Mouse (Mus musculus) kidney, embryonic 14.5 days (tissue): Measurements from ENCODE around the gene Arhgef19. TPM values are rescaled to one million over a fixed set of nuclear protein-coding genes. Genes with fewer than 3 reads are reported as not detected.

Experiments used
- ATAC-seq: fragments of 200-750 bp; cut with Nextera tagmentation; 2 replicates; pipeline ENCODE4 v1.8.0; 2017; ENCODE audit warnings: moderate number of reproducible peaks, mild to moderate bottlenecking, moderate TSS enrichment, moderate library complexity; ENCODE audit not compliant: low FRiP score, low TSS enrichment
- H3K27ac ChIP-seq: fragments of 300-500 bp; sonication (generic); 2 replicates; pipeline ENCODE4 v1.5.1; 2014; ENCODE audit warnings: low read depth, mild to moderate bottlenecking, low read length, moderate library complexity, mixed read lengths
- H3K27me3 ChIP-seq: fragments of 300-500 bp; sonication (generic); 2 replicates; pipeline ENCODE4 v1.6.1; 2014; ENCODE audit warnings: mild to moderate bottlenecking, low read length; ENCODE audit not compliant: control insufficient read depth, insufficient read depth
- H3K36me3 ChIP-seq: fragments of 300-500 bp; sonication (generic); 2 replicates; pipeline ENCODE4 v1.6.1; 2014; ENCODE audit warnings: low read length, mixed read lengths; ENCODE audit not compliant: control insufficient read depth, insufficient read depth
- H3K4me1 ChIP-seq: fragments of 300-500 bp; sonication (generic); 2 replicates; pipeline ENCODE4 v1.6.1; 2014; ENCODE audit warnings: low read length, mixed read lengths; ENCODE audit not compliant: control insufficient read depth, insufficient read depth
- H3K4me2 ChIP-seq: fragments of 300-500 bp; sonication (generic); replicated peaks from 2 replicates; pipeline ENCODE4 v1.6.1; 2014; ENCODE audit warnings: low read depth, mild to moderate bottlenecking, low read length
- H3K4me3 ChIP-seq: fragments of 300-500 bp; sonication (generic); 2 replicates; pipeline ENCODE4 v1.5.1; 2014; ENCODE audit warnings: mild to moderate bottlenecking, low read length
- H3K9ac ChIP-seq: fragments of 300-500 bp; sonication (generic); 2 replicates; pipeline ENCODE4 v1.6.1; 2014; ENCODE audit warnings: low read depth, mild to moderate bottlenecking, low read length, moderate library complexity
- H3K9me3 ChIP-seq: fragments of 300-500 bp; sonication (generic); 2 replicates; pipeline ENCODE4 v1.6.1; 2016; ENCODE audit warnings: low read length; ENCODE audit not compliant: control insufficient read depth
- WGBS: fragments of 180-500 bp; shearing (Covaris S2); extraction: QIAGEN DNeasy Blood & Tissue Kit; methylation state at CpG from one replicate; pipeline ENCODE4 v1.1.7; 2014; 5-methylcytosine and 5-hydroxymethylcytosine counted together
- polyA plus RNA-seq: library from polyadenylated mRNA; unstranded; fragments of >200 nt; fragmentation: Nextera tagmentation; extraction: Ambion mirVana; gene quantifications from 2 replicates; pipeline ENCODE4 v1.2.1, GENCODE M21; 2014

Gene Arhgef19
- polyA plus RNA-seq, 1 experiment from 2014 or later, result 7.4 TPM

- H3K4me2 ChIP-seq, result peak overlapping the region; percentile 41
- H3K27ac ChIP-seq, result peak overlapping the region; percentile 55; the same call in 1 of the 2 replicates
- no peaks in the 10 kb centered on the region for H3K27me3 ChIP-seq
- peak overlapping the region; percentile 25; the same call in 1 of the 2 replicates for H3K9ac ChIP-seq
- peak overlapping the region; percentile 29 for H3K4me3 ChIP-seq
- no peaks in the 10 kb centered on the region for H3K9me3 ChIP-seq
- WGBS, result 73% methylated on average over 14 of the region's 14 CpGs
- H3K4me1 ChIP-seq, result no peaks in the 10 kb centered on the region
- peak; percentile 24 for ATAC-seq
- H3K36me3 ChIP-seq, result no peaks in the 10 kb centered on the region
These were observed 28.6 kb upstream of the Arhgef19 start for GRCm38 (mm10) chr4:141210524-141211219.

GRCm38 (mm10) chr4:141211646-141212045 is 27.7 kb upstream of the Arhgef19 start:
- WGBS, result 98% methylated on average over 4 of the region's 4 CpGs

GRCm38 (mm10) chr4:141212892-141213291 is 26.4 kb upstream of the Arhgef19 start:
- Histone ChIP-seq H3K9ac (no peak overlapping the region), H3K9me3 (no peaks in the 10 kb centered on the region), H3K4me3 (no peak overlapping the region), H3K36me3 (no peaks in the 10 kb centered on the region; the same call in 1 of the 2 replicates), H3K27me3 (no peaks in the 10 kb centered on the region), H3K4me2 (peak overlapping the region; percentile 93; the same call in 1 of the 2 replicates), H3K27ac (no peak overlapping the region), H3K4me1 (no peaks in the 10 kb centered on the region)
- 92% methylated on average over 9 of the region's 9 CpGs for WGBS
- no peak for ATAC-seq

More at GRCm38 (mm10) chr4:141211646-141212045, 27.7 kb upstream of the Arhgef19 start:
- no peak overlapping the region for H3K4me2 ChIP-seq
- ATAC-seq, result no peak
- no peaks in the 10 kb centered on the region for H3K9me3 ChIP-seq
- H3K27ac ChIP-seq, result no peak overlapping the region
- no peak overlapping the region for H3K9ac ChIP-seq
- H3K27me3 ChIP-seq, result no peaks in the 10 kb centered on the region
- no peaks in the 10 kb centered on the region for H3K4me1 ChIP-seq
- no peak overlapping the region for H3K4me3 ChIP-seq
- H3K36me3 ChIP-seq, result no peaks in the 10 kb centered on the region

GRCm38 (mm10) chr4:141213342-141213741 is 26.0 kb upstream of the Arhgef19 start:
- peak overlapping the region; percentile 42; the same call in 1 of the 2 replicates for H3K9ac ChIP-seq
- peak overlapping the region; percentile 93 for H3K4me2 ChIP-seq
- peak overlapping the region; percentile 42 for H3K4me3 ChIP-seq
- H3K9me3 ChIP-seq, result no peaks in the 10 kb centered on the region
- H3K4me1 ChIP-seq, result no peaks in the 10 kb centered on the region
- 45% methylated on average over 2 of the region's 2 CpGs for WGBS
- H3K27me3 ChIP-seq, result no peaks in the 10 kb centered on the region
- peaks cover 3% of the 10 kb centered on the region; the same call in 1 of the 2 replicates for H3K36me3 ChIP-seq
- ATAC-seq, result no peak
- H3K27ac ChIP-seq, result peak overlapping the region; percentile 42; the same call in 1 of the 2 replicates

GRCm38 (mm10) chr4:141213770-141214336 is 25.4 kb upstream of the Arhgef19 start, which contains the start of gene Rsg1:
Gene Rsg1, plus strand, starts transcription at chr4:141213956.
- Histone ChIP-seq H3K27me3 (no peaks in the 10 kb centered on the region), H3K4me1 (no peaks in the 10 kb centered on the region), H3K27ac (peak within 1 kb of the TSS; percentile 42; the same call in 1 of the 2 replicates), H3K9me3 (no peaks in the 10 kb centered on the region), H3K4me2 (peak within 1 kb of the TSS; percentile 93), H3K4me3 (peak within 1 kb of the TSS; percentile 42), H3K36me3 (peaks cover 6% of the 10 kb centered on the region; the same call in 1 of the 2 replicates), H3K9ac (peak within 1 kb of the TSS; percentile 60)
- under 1% methylated on average over 24 of the region's 24 CpGs for WGBS
- peak; percentile 76 for ATAC-seq

GRCm38 (mm10) chr4:141214337-141214851 is 24.9 kb upstream of the Arhgef19 start:
- Histone ChIP-seq H3K4me1 (no peaks in the 10 kb centered on the region), H3K4me3 (peak overlapping the region; percentile 42), H3K27me3 (no peaks in the 10 kb centered on the region), H3K9me3 (no peaks in the 10 kb centered on the region), H3K36me3 (peaks cover 6% of the 10 kb centered on the region; the same call in 1 of the 2 replicates), H3K4me2 (peak overlapping the region; percentile 93), H3K27ac (no peak overlapping the region), H3K9ac (peak overlapping the region; percentile 60)
- WGBS, result 2% methylated on average over 16 of the region's 16 CpGs
- peak; percentile 55; the same call in 1 of the 2 replicates for ATAC-seq

GRCm38 (mm10) chr4:141219583-141220213 is 19.6 kb upstream of the Arhgef19 start:
- Histone ChIP-seq H3K36me3 (peaks cover 11% of the 10 kb centered on the region; the same call in 1 of the 2 replicates), H3K4me1 (no peaks in the 10 kb centered on the region), H3K9ac (no peak overlapping the region), H3K27ac (no peak overlapping the region), H3K9me3 (no peaks in the 10 kb centered on the region), H3K27me3 (no peaks in the 10 kb centered on the region), H3K4me2 (no peak overlapping the region), H3K4me3 (no peak overlapping the region)
- ATAC-seq, result no peak
- 94% methylated on average over 20 of the region's 20 CpGs for WGBS

- 76% methylated on average over 2 of the region's 2 CpGs for WGBS
- Histone ChIP-seq H3K4me2 (no peak overlapping the region), H3K9ac (no peak overlapping the region), H3K36me3 (peaks cover 11% of the 10 kb centered on the region; the same call in 1 of the 2 replicates), H3K4me1 (no peaks in the 10 kb centered on the region), H3K27ac (no peak overlapping the region), H3K27me3 (no peaks in the 10 kb centered on the region), H3K9me3 (no peaks in the 10 kb centered on the region), H3K4me3 (no peak overlapping the region)
- no peak for ATAC-seq
These were observed 17.5 kb upstream of the Arhgef19 start for GRCm38 (mm10) chr4:141221848-141222247.
